Mouse (Mus musculus): ENCODE measurements around the gene Tmem140. TPM values are rescaled to one million over a fixed set of nuclear protein-coding genes. Genes with fewer than 3 reads are reported as not detected.
A peak's percentile ranks its signal among the peaks of the same experiment; 100 is the strongest.

Tmem140 gene
- total RNA-seq, 2 experiments from 2014 or later = 12.6 to 12.9 TPM

- no peak for DNase-seq
Measured at GRCm38 (mm10) chr6:34909631-34910345, 46.8 kb downstream of the Tmem140 start.

GRCm38 (mm10) chr6:34910371-34911219, 47.6 kb downstream of the Tmem140 start, which contains the start of gene Wdr91:
Wdr91 (minus strand) TSS chr6:34910876.
- peak; percentile 99 for DNase-seq

GRCm38 (mm10) chr6:34913341-34914040, 50.5 kb downstream of the Tmem140 start:
- no peak for DNase-seq

- no peak for DNase-seq
Measured at GRCm38 (mm10) chr6:34914462-34914861, 51.5 kb downstream of the Tmem140 start.

- DNase-seq = no peak
Measured at GRCm38 (mm10) chr6:34919146-34919545, 56.2 kb downstream of the Tmem140 start.

GRCm38 (mm10) chr6:34919956-34920355, 57.0 kb downstream of the Tmem140 start, which contains the start of gene Stra8:
Stra8 (plus strand) TSS chr6:34920163.
- DNase-seq = no peak

- no peak for DNase-seq
Measured at GRCm38 (mm10) chr6:34920631-34921030, 57.7 kb downstream of the Tmem140 start.

GRCm38 (mm10) chr6:34921941-34922340, 59.0 kb downstream of the Tmem140 start:
- DNase-seq = peak; percentile 40

Other genes with a start within 250 kb of the Tmem140 start
- gene Agbl3, start 82.7 kb upstream of the Tmem140 start, total RNA-seq (2021) = 1 to 10 TPM; 4.6 to 5.5 TPM
- 1 to 10 TPM; 5.6 TPM for gene Cyren, start 14.9 kb downstream of the Tmem140 start, total RNA-seq (2021)
- gene Wdr91, start 47.7 kb downstream of the Tmem140 start, total RNA-seq (2021) = 10 to 100 TPM; 12.0 to 15.6 TPM
- not detected for gene Stra8, start 57.0 kb downstream of the Tmem140 start, total RNA-seq (2021)
- under 1 TPM; 0.19 to 0.45 TPM for gene Slc23a4, start 125.3 kb downstream of the Tmem140 start, total RNA-seq (2021)

All from gastrocnemius, postnatal 10 days (tissue).